Mouse (Mus musculus) midbrain, embryonic 11.5 days (tissue): ENCODE measurements around the gene Usp21. TPM values are rescaled to one million over a fixed set of nuclear protein-coding genes. Genes with fewer than 3 reads are reported as not detected.
"Not testable (repeated sequence)": the region's sequence is repeated elsewhere in the genome, so short reads cannot be mapped to it uniquely, and the experiment has no call there.

ENCODE experiments used
- ATAC-seq: fragments of 200-750 bp; cut with Nextera tagmentation; 2 replicates; pipeline ENCODE4 v1.8.0; 2017; ENCODE audit warnings: moderate TSS enrichment, moderate library complexity; ENCODE audit not compliant: low FRiP score
- DNase-seq: peaks from one replicate; pipeline ENCODE4 v3.0.0; 2015; ENCODE audit warnings: low spot score; ENCODE audit errors: missing footprints
- H3K27ac ChIP-seq: fragments of 300-500 bp; sonication (generic); 2 replicates; pipeline ENCODE4 v1.5.1; 2014; ENCODE audit warnings: low read depth, low read length
- H3K27me3 ChIP-seq: fragments of 300-500 bp; sonication (generic); 2 replicates; pipeline ENCODE4 v1.6.1; 2014; ENCODE audit warnings: mild to moderate bottlenecking, low read length, moderate library complexity, mixed read lengths; ENCODE audit not compliant: control insufficient read depth, insufficient read depth
- H3K36me3 ChIP-seq: fragments of 300-500 bp; sonication (generic); 2 replicates; pipeline ENCODE4 v1.6.1; 2014; ENCODE audit warnings: mild to moderate bottlenecking, low read length, moderate library complexity, mixed read lengths; ENCODE audit not compliant: control insufficient read depth, insufficient read depth
- H3K4me1 ChIP-seq: fragments of 300-500 bp; sonication (generic); 2 replicates; pipeline ENCODE4 v1.6.1; 2014; ENCODE audit warnings: low read length; ENCODE audit not compliant: control insufficient read depth, insufficient read depth
- H3K4me2 ChIP-seq: fragments of 300-500 bp; sonication (generic); 2 replicates; pipeline ENCODE4 v1.6.1; 2014; ENCODE audit warnings: mild to moderate bottlenecking, moderate library complexity
- H3K4me3 ChIP-seq: fragments of 300-500 bp; sonication (generic); 2 replicates; pipeline ENCODE4 v1.5.1; 2014; ENCODE audit warnings: low read depth, low read length
- H3K9ac ChIP-seq: fragments of 300-500 bp; sonication (generic); 2 replicates; pipeline ENCODE4 v1.6.1; 2014; ENCODE audit warnings: low read length
- H3K9me3 ChIP-seq: fragments of 300-500 bp; sonication (generic); 2 replicates; pipeline ENCODE4 v1.6.1; 2016; ENCODE audit warnings: low read length; ENCODE audit not compliant: control insufficient read depth
- WGBS: fragments of 180-500 bp; shearing (Covaris S2); extraction: QIAGEN DNeasy Blood & Tissue Kit; methylation state at CpG from one replicate; pipeline ENCODE4 v1.1.7; 2014; 5-methylcytosine and 5-hydroxymethylcytosine counted together
- polyA plus RNA-seq: library from polyadenylated mRNA; unstranded; fragments of >200 nt; fragmentation: Nextera tagmentation; extraction: Ambion mirVana; gene quantifications from 2 replicates; pipeline ENCODE4 v1.2.1, GENCODE M21; 2014

Usp21 gene
- polyA plus RNA-seq, 1 experiment from 2014 or later, result 88.6 TPM

DNA sequence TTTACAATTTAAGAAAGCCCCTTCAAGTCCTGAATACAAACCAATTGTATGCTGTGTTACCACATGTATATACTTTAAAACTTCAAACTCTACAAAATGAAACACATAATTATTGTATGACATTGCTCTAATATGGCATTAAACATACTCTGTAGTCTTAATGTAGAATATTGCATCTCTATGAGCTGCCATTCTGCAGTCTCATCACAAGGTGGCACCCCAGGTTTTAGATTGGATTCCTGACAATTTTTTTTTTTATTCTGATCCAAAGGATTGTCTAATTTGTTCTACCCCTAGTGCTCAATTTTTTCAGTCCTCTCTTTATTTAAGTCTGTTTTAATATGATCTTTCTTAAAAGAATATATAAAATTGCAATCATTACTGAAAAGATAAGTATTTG lies 33.6 kb upstream of the Usp21 start:
- Histone ChIP-seq H3K4me1 (no peaks in the 10 kb centered on the region), H3K9ac (no peak overlapping the region), H3K4me2 (no peak overlapping the region), H3K36me3 (no peaks in the 10 kb centered on the region), H3K27me3 (no peaks in the 10 kb centered on the region), H3K4me3 (no peak overlapping the region), H3K9me3 (no peaks in the 10 kb centered on the region), H3K27ac (no peak overlapping the region)
- DNase-seq, result no peak
- ATAC-seq, result no peak

DNA sequence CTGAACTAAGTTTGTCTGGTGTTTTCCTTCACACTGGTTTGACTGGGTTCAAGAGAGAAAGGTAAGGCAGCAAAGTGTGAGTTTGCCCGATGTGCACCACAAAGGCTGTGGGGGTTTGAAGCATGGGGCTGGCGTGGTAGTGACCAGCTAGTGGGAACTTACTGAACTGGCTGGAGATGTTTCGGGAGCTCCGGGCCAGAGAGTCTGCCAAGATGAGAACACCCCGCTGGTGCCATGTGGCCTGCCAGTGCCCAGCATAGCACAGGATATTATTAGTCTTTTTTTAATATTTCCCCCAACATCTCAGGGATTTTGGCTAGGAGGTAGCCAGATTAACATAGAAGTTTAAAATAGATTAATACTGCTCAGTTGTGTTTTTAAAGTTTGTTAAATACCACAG lies 32.4 kb upstream of the Usp21 start:
- no peak overlapping the region for H3K4me2 ChIP-seq
- no peak overlapping the region for H3K27ac ChIP-seq
- 12% methylated on average over 5 of the region's 5 CpGs for WGBS
- H3K4me1 ChIP-seq, result no peaks in the 10 kb centered on the region
- no peak overlapping the region for H3K4me3 ChIP-seq
- no peak overlapping the region for H3K9ac ChIP-seq
- H3K27me3 ChIP-seq, result no peaks in the 10 kb centered on the region
- H3K36me3 ChIP-seq, result no peaks in the 10 kb centered on the region
- peak; percentile 1 for DNase-seq
- ATAC-seq, result no peak
- H3K9me3 ChIP-seq, result no peaks in the 10 kb centered on the region

DNA sequence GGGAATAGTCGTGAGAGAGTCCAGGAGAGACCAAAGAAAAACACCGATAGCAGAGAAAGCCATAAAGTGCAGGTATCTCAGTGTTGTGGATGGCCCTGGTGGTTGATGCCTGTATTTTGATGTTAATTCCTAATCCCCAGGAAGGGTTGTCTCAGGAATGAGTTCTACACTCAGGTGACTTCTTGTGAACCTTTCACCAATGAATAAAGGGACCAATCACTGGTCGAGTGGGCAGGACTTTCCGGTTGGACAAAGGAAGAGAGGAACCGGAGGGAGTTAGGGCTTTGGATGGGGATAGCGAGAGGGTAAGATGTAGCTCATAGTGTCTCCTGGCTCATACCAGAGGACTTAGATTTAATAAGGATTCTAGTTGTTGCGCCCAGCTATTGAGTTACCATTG lies 32.0 kb upstream of the Usp21 start:
- no peak overlapping the region for H3K4me2 ChIP-seq
- H3K36me3 ChIP-seq, result no peaks in the 10 kb centered on the region
- peak; percentile 60 for DNase-seq
- no peaks in the 10 kb centered on the region for H3K4me1 ChIP-seq
- H3K4me3 ChIP-seq, result no peak overlapping the region
- ATAC-seq, result no peak
- H3K9me3 ChIP-seq, result no peaks in the 10 kb centered on the region
- no peak overlapping the region for H3K9ac ChIP-seq
- H3K27ac ChIP-seq, result no peak overlapping the region
- no peaks in the 10 kb centered on the region for H3K27me3 ChIP-seq
- WGBS, result 12% methylated on average over 7 of the region's 7 CpGs

DNA sequence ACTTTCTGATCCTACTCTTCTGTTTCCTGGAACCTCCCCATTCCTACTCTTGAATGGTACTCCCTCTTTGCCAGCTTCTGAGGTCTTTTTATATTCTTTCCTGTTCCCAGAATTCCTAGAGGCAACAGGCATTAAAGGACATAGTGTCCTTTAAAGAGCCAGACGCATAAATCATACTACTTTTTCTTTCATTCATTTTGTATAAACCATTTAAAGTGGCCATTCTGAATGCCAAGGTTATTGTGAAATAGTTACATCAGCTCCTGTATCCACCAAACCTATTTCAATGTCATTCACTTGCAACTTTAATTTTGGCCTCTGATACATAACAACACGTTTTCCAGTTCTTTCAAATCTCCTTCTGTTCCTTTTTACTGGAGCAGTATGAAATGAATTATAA lies 21.5 kb upstream of the Usp21 start:
- Histone ChIP-seq H3K27ac (no peak overlapping the region), H3K9me3 (no peaks in the 10 kb centered on the region), H3K27me3 (no peaks in the 10 kb centered on the region), H3K36me3 (no peaks in the 10 kb centered on the region), H3K4me1 (no peaks in the 10 kb centered on the region), H3K4me2 (no peak overlapping the region), H3K4me3 (no peak overlapping the region), H3K9ac (no peak overlapping the region)
- ATAC-seq, result no peak
- WGBS, result 72% methylated on average over 2 of the region's 2 CpGs
- peak; percentile 2 for DNase-seq

DNA sequence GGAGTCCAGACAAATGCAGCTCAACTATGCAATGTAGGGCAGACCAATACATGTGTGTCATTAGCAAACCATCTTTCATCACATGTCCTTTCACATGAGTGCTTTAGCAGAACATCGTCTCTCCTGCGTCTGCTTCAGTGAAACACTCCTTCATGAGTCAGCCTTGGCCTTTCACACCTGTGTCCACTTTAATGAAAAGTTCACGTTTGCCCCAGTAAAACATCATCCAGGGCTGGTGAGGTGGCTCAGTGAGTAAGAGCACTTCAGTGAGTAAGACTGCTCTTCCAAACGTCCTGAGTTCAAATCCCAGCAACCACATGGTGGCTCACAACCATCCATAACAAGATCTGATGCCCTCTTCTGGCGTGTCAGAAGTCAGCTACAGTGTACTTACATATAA lies 18.4 kb upstream of the Usp21 start:
- H3K9me3 ChIP-seq, H3K9ac ChIP-seq, H3K27ac ChIP-seq, H3K36me3 ChIP-seq, ATAC-seq, H3K4me2 ChIP-seq, H3K4me3 ChIP-seq, H3K27me3 ChIP-seq, H3K4me1 ChIP-seq: not testable (repeated sequence)
- peak; percentile 64 for DNase-seq
- WGBS, result 73% methylated on average over 5 of the region's 5 CpGs

DNA sequence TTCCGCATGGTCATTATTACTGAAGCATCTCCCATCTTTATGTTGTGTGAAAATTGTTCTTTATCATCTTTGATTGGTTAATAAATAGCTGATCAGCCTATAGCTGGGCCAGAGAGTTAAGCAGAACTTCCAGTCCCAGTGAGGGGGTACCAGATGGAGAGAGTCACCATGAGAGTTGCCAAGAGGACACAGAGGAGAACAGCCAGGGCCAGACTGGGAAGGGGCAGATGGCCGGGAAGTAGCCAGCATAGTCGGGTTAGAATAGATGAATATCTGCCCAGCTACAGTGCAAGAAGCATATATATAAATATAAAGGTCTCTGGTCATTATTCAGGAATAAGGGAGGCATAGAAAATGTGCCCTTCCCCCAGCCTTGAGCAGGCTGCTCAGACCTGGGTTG lies 10.4 kb upstream of the Usp21 start:
- DNase-seq (no peak), ATAC-seq (no peak)
- H3K36me3 ChIP-seq, result no peaks in the 10 kb centered on the region
- no peaks in the 10 kb centered on the region for H3K9me3 ChIP-seq
- peaks cover 3% of the 10 kb centered on the region for H3K27me3 ChIP-seq
- H3K27ac ChIP-seq, result no peak overlapping the region
- H3K9ac ChIP-seq, result no peak overlapping the region
- H3K4me1 ChIP-seq, result peaks cover 6% of the 10 kb centered on the region; the same call in 1 of the 2 replicates
- H3K4me2 ChIP-seq, result no peak overlapping the region
- 74% methylated on average over 3 of the region's 3 CpGs for WGBS
- H3K4me3 ChIP-seq, result no peak overlapping the region

DNA sequence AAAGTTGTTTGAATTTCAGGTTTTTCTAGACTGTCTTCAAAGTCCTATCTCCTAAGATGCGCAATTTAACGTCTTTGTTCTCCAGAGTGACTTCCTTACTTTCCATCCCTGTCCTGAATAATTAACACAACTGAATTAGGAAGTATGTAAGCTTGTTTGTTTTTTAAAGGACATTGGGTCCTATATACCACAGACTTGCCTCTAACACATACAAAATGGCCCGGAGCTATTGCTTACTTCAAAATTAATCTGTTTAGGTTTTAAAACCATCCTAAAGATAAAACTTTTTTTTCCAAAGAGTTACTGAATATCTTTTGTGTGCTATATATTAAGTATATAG lies 7.2 kb upstream of the Usp21 start:
- Histone ChIP-seq H3K4me3 (peak overlapping the region; percentile 73), H3K27ac (peak overlapping the region; percentile 85), H3K36me3 (no peaks in the 10 kb centered on the region), H3K4me1 (peaks cover 6% of the 10 kb centered on the region; the same call in 1 of the 2 replicates), H3K27me3 (peaks cover 3% of the 10 kb centered on the region), H3K4me2 (peak overlapping the region; percentile 70), H3K9me3 (no peaks in the 10 kb centered on the region), H3K9ac (peak overlapping the region; percentile 96)
- ATAC-seq (peak; percentile 19; the same call in 1 of the 2 replicates), DNase-seq (no peak)
- 13% methylated on average over 3 of the region's 3 CpGs for WGBS

DNA sequence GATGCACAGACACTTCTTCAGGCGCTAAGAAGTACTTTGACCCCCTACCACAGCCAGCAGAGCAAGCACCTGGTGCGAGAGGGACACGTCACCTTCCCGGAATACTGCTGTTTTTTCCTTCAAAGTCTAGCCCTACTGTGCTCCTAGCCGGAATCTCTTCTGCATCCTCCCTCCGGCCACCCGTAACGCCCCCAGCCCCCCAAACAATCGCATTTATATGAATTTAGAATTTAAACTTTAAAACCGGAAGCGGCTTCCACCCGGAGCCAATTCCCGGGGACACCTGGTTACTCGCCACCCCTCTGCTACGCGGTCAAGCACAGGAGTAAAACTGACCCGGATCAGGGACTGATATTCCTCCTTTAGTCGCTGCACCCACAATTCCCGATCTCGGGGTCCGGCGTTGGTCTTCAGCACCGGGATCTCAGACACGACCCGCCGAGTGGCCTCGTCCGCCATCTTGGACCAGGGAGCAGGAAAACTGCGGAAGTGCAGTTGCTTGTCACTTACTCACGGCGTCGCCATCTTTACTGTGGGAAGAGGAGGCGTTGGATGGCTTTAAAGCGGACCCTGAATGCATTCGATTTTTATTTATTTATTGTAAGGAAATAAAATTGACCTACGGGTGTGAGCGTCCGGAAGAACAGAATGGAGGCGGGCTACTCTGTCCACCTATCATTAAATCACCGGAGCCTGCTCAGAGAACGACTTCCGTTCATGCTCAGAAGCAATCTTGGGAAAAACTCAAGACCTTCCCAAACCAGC lies 6.7 kb upstream of the Usp21 start, which contains the start of gene Ufc1:
Gene Ufc1 (minus strand): TSS at position 727 of the 765 bp plus-strand sequence.
- peaks cover 6% of the 10 kb centered on the region; the same call in 1 of the 2 replicates for H3K4me1 ChIP-seq
- ATAC-seq (peak; percentile 87), DNase-seq (peak; percentile 99)
- H3K9me3 ChIP-seq, result no peaks in the 10 kb centered on the region
- H3K4me2 ChIP-seq, result peak within 1 kb of the TSS; percentile 70
- peak within 1 kb of the TSS; percentile 96 for H3K9ac ChIP-seq
- WGBS, result 1% methylated on average over 42 of the region's 42 CpGs
- H3K27me3 ChIP-seq, result peaks cover 3% of the 10 kb centered on the region
- peak within 1 kb of the TSS; percentile 85 for H3K27ac ChIP-seq
- peak within 1 kb of the TSS; percentile 73 for H3K4me3 ChIP-seq
- 0 out of 2 replicates have a peak, but pooled peaks cover 2% of the 10 kb centered on the region for H3K36me3 ChIP-seq

DNA sequence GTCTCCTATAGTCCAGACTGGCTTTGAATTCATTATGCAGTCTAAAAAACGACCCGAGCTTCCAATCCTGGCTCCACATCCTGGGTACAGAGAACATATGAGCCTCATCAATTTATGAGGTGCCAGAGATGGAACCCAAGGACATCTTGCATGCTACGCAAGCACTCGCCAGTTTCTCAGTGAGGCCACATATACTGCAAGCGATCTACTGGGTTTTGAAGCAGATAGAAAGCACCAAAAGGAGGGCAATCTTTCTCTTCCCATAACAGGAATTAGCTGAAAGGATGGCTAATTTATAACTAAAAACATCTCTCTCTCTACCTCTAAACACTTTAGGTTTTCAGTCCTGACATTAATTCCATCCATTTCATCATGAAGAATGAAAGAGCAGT lies 6.1 kb upstream of the Usp21 start:
- H3K27ac ChIP-seq, result no peak overlapping the region
- H3K4me3 ChIP-seq, result peak overlapping the region; percentile 73
- peaks cover 3% of the 10 kb centered on the region for H3K27me3 ChIP-seq
- peaks cover 6% of the 10 kb centered on the region; the same call in 1 of the 2 replicates for H3K4me1 ChIP-seq
- no peaks in the 10 kb centered on the region for H3K9me3 ChIP-seq
- DNase-seq (no peak), ATAC-seq (no peak)
- 0 out of 2 replicates have a peak, but pooled peaks cover 4% of the 10 kb centered on the region for H3K36me3 ChIP-seq
- H3K9ac ChIP-seq, result peak overlapping the region; percentile 96
- 44% methylated on average over 5 of the region's 5 CpGs for WGBS
- H3K4me2 ChIP-seq, result peak overlapping the region; percentile 70
